Mouse (Mus musculus): ENCODE results near the gene Pomt1.

DNA sequence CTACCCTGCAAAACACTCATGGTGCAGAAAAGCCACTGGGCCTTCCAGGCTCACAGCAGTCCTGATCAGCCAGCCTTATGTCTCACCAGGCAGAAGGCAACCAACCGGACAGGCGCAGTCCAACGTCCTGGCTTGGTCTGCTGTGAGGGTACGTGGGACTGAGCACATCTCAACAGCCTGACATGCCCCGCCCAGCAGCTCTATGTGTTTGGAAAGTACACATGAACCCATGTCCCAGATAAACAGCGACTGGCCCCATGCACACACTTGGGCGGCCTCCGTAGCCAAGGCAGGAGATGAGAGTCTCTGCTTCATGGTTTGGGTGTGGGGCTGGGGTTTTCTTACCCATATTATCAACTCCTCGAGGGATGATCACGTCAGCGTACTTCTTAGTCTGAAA lies 19.9 kb downstream of the Pomt1 start:
- TF ChIP-seq POLR2A (IDR thresholded peaks at IDR 0.05; ENCODE audit: insufficient read depth, low read depth, low read length): no peak
- TF ChIP-seq CTCF (IDR thresholded peaks at IDR 0.05; ENCODE audit: insufficient read depth, low read depth, low read length): no peak

Data from olfactory bulb, adult 2 months (tissue).